ENCODE assay signal across 33 mouse cellular contexts in the genomic region with DNA sequence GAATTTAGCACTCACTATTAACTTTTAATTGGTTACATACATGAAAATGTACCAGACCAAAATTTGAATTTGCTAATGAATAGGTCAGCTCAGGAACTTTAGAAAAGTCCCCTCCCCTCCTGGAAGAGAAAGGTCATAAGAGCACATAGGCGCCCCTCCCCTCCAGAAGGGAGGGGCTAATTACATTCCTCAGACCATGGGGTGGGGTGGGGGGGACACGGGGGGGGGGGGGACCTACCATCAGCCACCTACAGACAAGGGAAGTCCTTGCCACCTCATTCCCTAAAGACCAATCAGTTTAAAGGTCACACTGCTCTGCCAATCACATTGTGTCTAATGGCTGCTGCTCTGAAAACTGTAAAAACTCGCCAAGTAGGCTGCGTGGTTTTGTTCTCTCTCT. TPM values are rescaled to one million over a fixed set of nuclear protein-coding genes. Genes with fewer than 3 reads are reported as not detected.
DNase-seq lines count a peak whose midpoint lies in the region; ATAC-seq and TF ChIP-seq lines count a peak whose summit lies in the region.
"Had no signal": no experiment of that assay in that cellular context is flagged by ENCODE, and none has a peak within 500 bp of the region (broad histone marks: within the 10 kb centered on the region; RNA-seq: fewer than 3 reads in every experiment).

No protein-coding gene starts in this region.

- 55% methylated on average over 4 of the region's 4 CpGs for WGBS in midbrain, embryonic 11.5 days

- H3K4me3 ChIP-seq in E14TG2a.4 (replicated peaks; ENCODE audit: low read length) (peak overlapping the region; percentile 61), ES-E14 (ENCODE audit: insufficient read depth in 1 of 2, low read depth in 1 of 2, low read length in 2 of 2, poor library complexity in 1 of 2, severe bottlenecking in 1 of 2) (peak overlapping the region; percentile 54 to 60; a peak in 3 of 4 replicates)
- H3K4me3 ChIP-seq in midbrain, embryonic 11.5 days (ENCODE audit: low read depth, low read length), result no peak overlapping the region
- H3K4me3 ChIP-seq: embryonic facial prominence, embryonic 10.5 days; embryonic facial prominence, embryonic 13.5 days; erythroblast, embryonic 14.5 days; forebrain, embryonic 12.5 days; forebrain, embryonic 15.5 days; heart, embryonic 12.5 days; heart, embryonic 15.5 days had no signal

- no peak overlapping the region for H3K4me2 ChIP-seq in midbrain, embryonic 11.5 days
- H3K4me2 ChIP-seq: embryonic facial prominence, embryonic 13.5 days; forebrain, embryonic 12.5 days; forebrain, embryonic 15.5 days; heart, embryonic 12.5 days; heart, embryonic 15.5 days; hindbrain, embryonic 14.5 days had no signal

- H3K27me3 ChIP-seq in E14TG2a.4 (ENCODE audit: insufficient read depth, low read length), result peaks cover 7% of the 10 kb centered on the region; the same call in 1 of the 2 replicates
- no peaks in the 10 kb centered on the region for H3K27me3 ChIP-seq in midbrain, embryonic 11.5 days (ENCODE audit: control insufficient read depth, insufficient read depth, low read length)
- H3K27me3 ChIP-seq: embryonic facial prominence, embryonic 13.5 days; forebrain, embryonic 12.5 days; forebrain, embryonic 15.5 days; heart, embryonic 12.5 days; heart, embryonic 15.5 days; Patski had no signal

- in situ Hi-C loops in ES-E14 (cut with MboI; ENCODE audit: low sequenced_read_pairs in 2 of 2, unreplicated experiment in 2 of 2), result no loop called here

- peak; percentile 38 for DNase-seq in CD4-positive, CD25-positive, alpha-beta regulatory T cell, adult 2 months (ENCODE audit: low read depth, low spot score)
- DNase-seq in ES-E14 (ENCODE audit: low read depth, low spot score), result no peak
- DNase-seq in midbrain, embryonic 11.5 days (ENCODE audit: low spot score, missing footprints), result no peak
- DNase-seq in ovary, postnatal 10 days (ENCODE audit: low spot score), result no peak
- no peak for DNase-seq in gastrocnemius, adult 18-20 months (ENCODE audit: low spot score)
- DNase-seq: adrenal gland, adult 8-10 months; adrenal gland, postnatal 25 days; B cell, adult 2 months; cerebellum, adult 11-12 months; cerebellum, adult 8-10 months; cerebellum, postnatal 10 days; cerebellum, postnatal 36 days; embryo, embryonic 11 days; gastrocnemius, postnatal 14 days; heart, adult 18-20 months; heart, postnatal 10 days; heart, postnatal 4 days; kidney, adult 18-20 months had no signal

- peak overlapping the region; percentile 61; the same call in 1 of the 2 replicates for H3K9ac ChIP-seq in ES-E14 (ENCODE audit: insufficient read depth, low read depth, low read length, poor library complexity, severe bottlenecking)
- no peak overlapping the region for H3K9ac ChIP-seq in midbrain, embryonic 11.5 days (ENCODE audit: low read length)
- H3K9ac ChIP-seq: embryonic facial prominence, embryonic 13.5 days; forebrain, embryonic 12.5 days; forebrain, embryonic 15.5 days; heart, embryonic 12.5 days; heart, embryonic 15.5 days; hindbrain, embryonic 14.5 days had no signal

- ATAC-seq in midbrain, embryonic 11.5 days (ENCODE audit: low FRiP score), result no peak
- ATAC-seq: activated CD4-positive, CD25-positive, alpha-beta regulatory T cell, adult 4 months; forebrain, embryonic 15.5 days; hindbrain, postnatal 0 days; inflammation-experienced regulatory T-cells, adult 6 months; intestine, embryonic 16.5 days; Patski had no signal

- no peak for TF ChIP-seq CTCF in E14TG2a.4 (conservative IDR thresholded peaks at IDR 0.05; ENCODE audit: low read length)

- H3K9me3 ChIP-seq in E14TG2a.4 (ENCODE audit: low read length), result no peaks in the 10 kb centered on the region
- H3K9me3 ChIP-seq in ES-E14 (ENCODE audit: control insufficient read depth, insufficient read depth, low read depth, low read length), result no peaks in the 10 kb centered on the region
- no peaks in the 10 kb centered on the region for H3K9me3 ChIP-seq in midbrain, embryonic 11.5 days (ENCODE audit: control insufficient read depth, low read length)
- H3K9me3 ChIP-seq: embryonic facial prominence, embryonic 10.5 days; embryonic facial prominence, embryonic 13.5 days; forebrain, embryonic 12.5 days; forebrain, embryonic 15.5 days; G1E; heart, embryonic 12.5 days; heart, embryonic 15.5 days had no signal

- H3K4me1 ChIP-seq in E14TG2a.4 (replicated peaks; ENCODE audit: low read depth, low read length) (peaks cover 31% of the 10 kb centered on the region), ES-E14 (ENCODE audit: control insufficient read depth in 2 of 2, insufficient read depth in 2 of 2, low read length in 2 of 2, poor library complexity in 1 of 2) (peaks cover 0 to 9% of the 10 kb centered on the region in 2 experiments; a peak in 2 of 4 replicates)
- 0 out of 2 replicates have a peak, but pooled peaks cover 3% of the 10 kb centered on the region for H3K4me1 ChIP-seq in midbrain, embryonic 11.5 days (ENCODE audit: control insufficient read depth, insufficient read depth, low read length)
- H3K4me1 ChIP-seq: forebrain, embryonic 12.5 days; forebrain, embryonic 15.5 days had no signal

- no peak overlapping the region for H3K27ac ChIP-seq in ES-E14 (ENCODE audit: insufficient read depth, low read depth, low read length, poor library complexity, severe bottlenecking)
- H3K27ac ChIP-seq in midbrain, embryonic 11.5 days (ENCODE audit: low read depth, low read length), result no peak overlapping the region
- H3K27ac ChIP-seq: embryonic facial prominence, embryonic 10.5 days; embryonic facial prominence, embryonic 13.5 days; forebrain, embryonic 12.5 days; forebrain, embryonic 15.5 days; heart, embryonic 15.5 days; hindbrain, embryonic 14.5 days; hindbrain, postnatal 0 days had no signal

- H3K36me3 ChIP-seq in E14TG2a.4 (ENCODE audit: insufficient read depth, low read length) (no peaks in the 10 kb centered on the region), ES-E14 (ENCODE audit: control insufficient read depth, insufficient read depth, low read length, poor library complexity, severe bottlenecking) (no peaks in the 10 kb centered on the region)
- no peaks in the 10 kb centered on the region for H3K36me3 ChIP-seq in midbrain, embryonic 11.5 days (ENCODE audit: control insufficient read depth, insufficient read depth, low read length)
- H3K36me3 ChIP-seq: embryonic facial prominence, embryonic 10.5 days; embryonic facial prominence, embryonic 13.5 days; forebrain, embryonic 12.5 days; forebrain, embryonic 15.5 days; G1E; heart, embryonic 12.5 days; heart, embryonic 15.5 days had no signal

TF ChIP-seq in ES-E14, 5 proteins besides CTCF, POLR2A, EP300 and RAD21:
- TF ChIP-seq ZNF384 (IDR thresholded peaks at IDR 0.05; ENCODE audit: low read depth, low read length) (no peak), MAFK (IDR thresholded peaks at IDR 0.05; ENCODE audit: insufficient read depth, low read depth, low read length) (no peak), ZC3H11A (IDR thresholded peaks at IDR 0.05; ENCODE audit: borderline replicate concordance, low read depth, low read length) (no peak), CHD2 (IDR thresholded peaks at IDR 0.05; ENCODE audit: low read depth, low read length) (no peak), HCFC1 (IDR thresholded peaks at IDR 0.05; ENCODE audit: borderline replicate concordance, insufficient read depth, low read length) (no peak)
TF ChIP-seq in ES-E14: peak in this region for 0.

RNA-seq across cellular contexts. Expression of a gene that starts 59.0 kb away (rescaled TPM):
- total RNA-seq in ES-E14 (2012; rRNA removed), result 3.5 and 4.5 TPM in 2 replicates
- polyA plus RNA-seq in midbrain, embryonic 11.5 days (2014; fragmentation: Nextera tagmentation; extraction: Ambion mirVana), result 12.6 and 15.5 TPM in 2 replicates
- under 1 TPM; 0.16 to 0.19 TPM for total RNA-seq in gastrocnemius, adult 18-20 months (2021)
- polyA plus RNA-seq: G1E had no signal
